Mouse (Mus musculus): ENCODE results near the gene Eif3l.

Gene Eif3l

GRCm38 (mm10) chr15:79079567-79079966 lies 4.6 kb downstream of the Eif3l start:
- no peak for ATAC-seq (ENCODE audit: insufficient number of reproducible peaks, low FRiP score, low TSS enrichment)

- no peak for ATAC-seq (ENCODE audit: insufficient number of reproducible peaks, low FRiP score, low TSS enrichment)
Measured at GRCm38 (mm10) chr15:79092284-79092683, 17.3 kb downstream of the Eif3l start.

GRCm38 (mm10) chr15:79093083-79093839 lies 18.3 kb downstream of the Eif3l start:
- no peak for ATAC-seq (ENCODE audit: insufficient number of reproducible peaks, low FRiP score, low TSS enrichment)

GRCm38 (mm10) chr15:79095483-79095882 lies 20.5 kb downstream of the Eif3l start:
- ATAC-seq (ENCODE audit: insufficient number of reproducible peaks, low FRiP score, low TSS enrichment), result no peak

- no peak for ATAC-seq (ENCODE audit: insufficient number of reproducible peaks, low FRiP score, low TSS enrichment)
Measured at GRCm38 (mm10) chr15:79096556-79096955, 21.6 kb downstream of the Eif3l start.

GRCm38 (mm10) chr15:79097135-79097534 lies 22.2 kb downstream of the Eif3l start:
- no peak for ATAC-seq (ENCODE audit: insufficient number of reproducible peaks, low FRiP score, low TSS enrichment)

GRCm38 (mm10) chr15:79097611-79098025 lies 22.6 kb downstream of the Eif3l start:
- ATAC-seq (ENCODE audit: insufficient number of reproducible peaks, low FRiP score, low TSS enrichment), result no peak

- no peak for ATAC-seq (ENCODE audit: insufficient number of reproducible peaks, low FRiP score, low TSS enrichment)
Measured at GRCm38 (mm10) chr15:79098220-79098619, 23.2 kb downstream of the Eif3l start.

- no peak for ATAC-seq (ENCODE audit: insufficient number of reproducible peaks, low FRiP score, low TSS enrichment)
Measured at GRCm38 (mm10) chr15:79098868-79099267, 23.9 kb downstream of the Eif3l start.

GRCm38 (mm10) chr15:79099456-79099855 lies 24.5 kb downstream of the Eif3l start:
- ATAC-seq (ENCODE audit: insufficient number of reproducible peaks, low FRiP score, low TSS enrichment), result no peak

- no peak for ATAC-seq (ENCODE audit: insufficient number of reproducible peaks, low FRiP score, low TSS enrichment)
Measured at GRCm38 (mm10) chr15:79100391-79100790, 25.4 kb downstream of the Eif3l start.

- ATAC-seq (ENCODE audit: insufficient number of reproducible peaks, low FRiP score, low TSS enrichment), result no peak
Measured at GRCm38 (mm10) chr15:79101531-79101930, 26.6 kb downstream of the Eif3l start.

GRCm38 (mm10) chr15:79103264-79103663 lies 28.3 kb downstream of the Eif3l start:
- ATAC-seq (ENCODE audit: insufficient number of reproducible peaks, low FRiP score, low TSS enrichment), result no peak

- ATAC-seq (ENCODE audit: insufficient number of reproducible peaks, low FRiP score, low TSS enrichment), result no peak
Measured at GRCm38 (mm10) chr15:79105804-79106203, 30.8 kb downstream of the Eif3l start.

GRCm38 (mm10) chr15:79107966-79108365 lies 33.0 kb downstream of the Eif3l start:
- no peak for ATAC-seq (ENCODE audit: insufficient number of reproducible peaks, low FRiP score, low TSS enrichment)

- ATAC-seq (ENCODE audit: insufficient number of reproducible peaks, low FRiP score, low TSS enrichment), result peak; percentile 69
Measured at GRCm38 (mm10) chr15:79108421-79109320, 33.7 kb downstream of the Eif3l start, which contains the start of gene Micall1. Gene Micall1, plus strand, starts transcription at chr15:79108898.

GRCm38 (mm10) chr15:79109321-79109934 lies 34.4 kb downstream of the Eif3l start:
- ATAC-seq (ENCODE audit: insufficient number of reproducible peaks, low FRiP score, low TSS enrichment), result peak; percentile 59; the same call in 1 of the 2 replicates

- ATAC-seq (ENCODE audit: insufficient number of reproducible peaks, low FRiP score, low TSS enrichment), result no peak
Measured at GRCm38 (mm10) chr15:79110031-79110430, 35.1 kb downstream of the Eif3l start.

GRCm38 (mm10) chr15:79110528-79110927 lies 35.5 kb downstream of the Eif3l start:
- ATAC-seq (ENCODE audit: insufficient number of reproducible peaks, low FRiP score, low TSS enrichment), result no peak

GRCm38 (mm10) chr15:79111774-79112173 lies 36.8 kb downstream of the Eif3l start:
- ATAC-seq (ENCODE audit: insufficient number of reproducible peaks, low FRiP score, low TSS enrichment), result no peak

- ATAC-seq (ENCODE audit: insufficient number of reproducible peaks, low FRiP score, low TSS enrichment), result no peak
Measured at GRCm38 (mm10) chr15:79115276-79115675, 40.3 kb downstream of the Eif3l start.
